Mouse (Mus musculus): ENCODE data around the gene Olfr694. TPM values are rescaled to one million over a fixed set of nuclear protein-coding genes. Genes with fewer than 3 reads are reported as not detected.
"Not testable (repeated sequence)": the region's sequence is repeated elsewhere in the genome, so short reads cannot be mapped to it uniquely, and the experiment has no call there.

The Olfr694 gene
- not detected for total RNA-seq (2021)
- long read RNA-seq, experiment 1 = 0 reads
- long read RNA-seq, experiment 2 = 0 reads

DNA sequence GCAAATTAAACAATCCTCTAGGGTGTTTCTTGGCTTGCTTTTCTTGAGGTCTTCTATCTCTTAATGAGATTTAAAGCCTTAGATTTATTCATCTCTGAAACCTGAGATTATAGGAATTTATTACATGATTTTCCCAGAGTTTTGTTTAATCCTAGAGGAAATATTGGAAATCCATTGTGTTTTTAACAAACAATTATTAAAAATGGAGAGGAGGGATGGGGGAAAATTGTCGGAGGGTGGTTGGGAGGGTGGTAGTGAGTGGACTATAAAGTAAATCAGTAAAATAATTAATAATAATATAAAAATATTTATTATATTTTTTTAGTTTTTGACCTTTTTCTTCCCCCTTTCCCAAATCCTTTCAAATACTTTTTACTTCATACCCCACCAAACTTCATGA, at the start of gene Olfr694:
Olfr694 (minus strand) TSS at position 101 of the 400 bp plus-strand sequence.
- no peak for DNase-seq (ENCODE audit: low spot score in 2 of 2)
- intact Hi-C loops (cut with DNase I) = no loop called here

DNA sequence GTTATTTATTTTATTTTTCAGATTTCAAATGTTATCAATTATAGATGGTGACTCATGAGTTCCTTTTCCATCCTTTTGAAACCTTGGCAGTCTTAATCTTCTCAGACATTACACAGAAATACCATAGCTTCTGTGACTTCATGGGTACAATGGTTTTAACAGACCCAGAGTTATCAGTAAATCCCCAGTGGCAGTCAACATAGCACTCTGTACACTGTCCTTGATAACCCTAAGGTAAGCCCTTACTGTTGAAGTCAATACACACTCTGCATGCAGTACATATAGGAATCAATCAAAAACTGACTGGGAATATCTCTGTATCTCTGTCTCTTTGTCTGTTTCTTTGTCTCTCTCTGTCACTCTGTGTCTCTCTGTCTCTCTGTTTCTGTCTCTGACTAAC, 45.4 kb upstream of the Olfr694 start:
- intact Hi-C loops (cut with DNase I) = no loop called here
- DNase-seq (ENCODE audit: low spot score in 2 of 2) = no peak

- DNase-seq (ENCODE audit: low spot score in 2 of 2) = no peak
- intact Hi-C loops (cut with DNase I) = no loop called here
These were observed 42.1 kb upstream of the Olfr694 start for GRCm38 (mm10) chr7:106733717-106734116.

GRCm38 (mm10) chr7:106725654-106726053, 34.0 kb upstream of the Olfr694 start:
- intact Hi-C loops (cut with DNase I); DNase-seq (ENCODE audit: low spot score in 2 of 2): not testable (repeated sequence)

GRCm38 (mm10) chr7:106716296-106716695, 24.7 kb upstream of the Olfr694 start, which contains the start of gene Olfr695:
TSS of gene Olfr695 (minus strand) at chr7:106716396.
- intact Hi-C loops (cut with DNase I) = no loop called here
- no peak for DNase-seq (ENCODE audit: low spot score in 2 of 2)

- DNase-seq (ENCODE audit: low spot score in 2 of 2) = no peak
- intact Hi-C loops (cut with DNase I) = no loop called here
These were observed 19.8 kb upstream of the Olfr694 start for GRCm38 (mm10) chr7:106711463-106711862.

DNA sequence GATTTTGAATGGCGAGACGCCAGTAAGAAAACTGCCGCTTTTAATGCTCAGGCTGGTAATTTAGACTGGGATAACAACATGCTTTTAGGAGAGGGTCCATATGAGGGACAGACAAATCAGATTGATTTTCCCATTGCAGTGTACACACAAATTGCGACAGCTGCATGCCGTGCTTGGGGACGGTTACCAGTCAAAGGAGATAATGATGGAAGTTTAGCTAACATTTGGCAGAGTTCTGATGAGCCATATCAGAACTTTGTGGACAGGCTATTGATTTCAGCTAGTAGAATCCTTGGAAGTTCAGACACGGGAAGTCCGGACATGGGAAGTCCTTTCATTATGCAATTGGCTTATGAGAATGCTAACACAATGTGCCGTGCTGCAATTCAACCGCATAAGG, 16.1 kb upstream of the Olfr694 start:
- DNase-seq (ENCODE audit: low spot score in 2 of 2); intact Hi-C loops (cut with DNase I): not testable (repeated sequence)

DNA sequence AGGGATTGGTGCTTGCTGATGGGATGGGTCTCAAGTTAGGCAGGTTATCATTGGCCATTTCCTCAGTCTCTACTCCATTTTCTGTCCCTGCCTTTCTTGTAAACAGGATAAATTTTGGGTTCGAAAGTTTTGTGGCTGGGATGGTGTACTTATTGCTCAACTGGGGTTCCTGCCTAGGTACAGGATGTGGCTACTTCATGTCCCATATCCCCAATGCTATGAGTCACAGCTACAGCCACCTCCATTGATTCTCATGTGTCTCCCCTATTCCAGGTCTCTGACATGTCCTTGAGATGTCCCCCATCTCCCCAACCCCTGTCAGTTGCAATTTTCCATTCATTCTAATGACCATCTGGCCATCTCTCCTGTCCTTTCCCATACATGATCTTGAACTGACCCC, 5.3 kb upstream of the Olfr694 start:
- intact Hi-C loops (cut with DNase I) = no loop called here
- DNase-seq (ENCODE audit: low spot score in 2 of 2) = no peak

DNA sequence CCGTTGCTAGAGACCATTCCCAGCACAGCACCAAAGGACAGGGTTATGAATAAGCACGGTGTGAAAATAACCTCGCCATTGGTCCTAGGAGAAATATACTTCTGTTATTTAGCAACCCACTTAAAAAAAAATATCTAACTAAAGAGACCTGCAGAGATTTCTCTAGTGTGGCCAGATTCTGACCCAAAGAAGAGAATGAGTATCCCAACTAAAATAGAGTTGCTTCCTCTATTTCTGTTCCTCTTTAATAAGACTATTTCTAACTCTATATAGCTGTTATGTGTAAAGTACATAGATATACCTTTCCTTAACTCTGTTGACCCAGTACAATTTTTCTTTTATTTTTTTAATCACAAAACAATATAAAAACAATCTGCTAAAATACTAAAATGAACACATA, 1.4 kb upstream of the Olfr694 start:
- DNase-seq (ENCODE audit: low spot score in 2 of 2) = no peak
- intact Hi-C loops (cut with DNase I) = no loop called here

- DNase-seq (ENCODE audit: low spot score in 2 of 2) = no peak
- intact Hi-C loops (cut with DNase I) = no loop called here
These were observed 6.2 kb downstream of the Olfr694 start for GRCm38 (mm10) chr7:106685382-106685781.

- DNase-seq (ENCODE audit: low spot score in 2 of 2) = no peak
- intact Hi-C loops (cut with DNase I) = no loop called here
These were observed 11.1 kb downstream of the Olfr694 start, which contains the start of gene Olfr693 for GRCm38 (mm10) chr7:106680484-106680883. TSS of gene Olfr693 (minus strand) at chr7:106680584.

DNA sequence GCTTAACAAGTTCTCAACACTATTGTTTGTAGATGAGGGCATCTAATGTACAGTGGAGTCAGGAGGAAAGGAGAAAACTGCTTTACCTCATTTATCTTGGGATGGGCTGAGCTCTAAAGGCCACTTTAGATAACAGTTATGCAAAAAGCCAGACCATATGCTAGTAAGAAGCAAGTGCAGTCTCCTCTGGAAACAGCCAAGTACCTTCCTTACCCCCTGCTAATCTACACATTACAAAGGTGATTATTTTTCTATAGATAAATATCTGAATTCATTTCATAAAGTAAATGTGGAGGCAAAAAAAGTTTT, 39.3 kb downstream of the Olfr694 start:
- no peak for DNase-seq (ENCODE audit: low spot score in 2 of 2)
- intact Hi-C loops (cut with DNase I) = no loop called here

DNA sequence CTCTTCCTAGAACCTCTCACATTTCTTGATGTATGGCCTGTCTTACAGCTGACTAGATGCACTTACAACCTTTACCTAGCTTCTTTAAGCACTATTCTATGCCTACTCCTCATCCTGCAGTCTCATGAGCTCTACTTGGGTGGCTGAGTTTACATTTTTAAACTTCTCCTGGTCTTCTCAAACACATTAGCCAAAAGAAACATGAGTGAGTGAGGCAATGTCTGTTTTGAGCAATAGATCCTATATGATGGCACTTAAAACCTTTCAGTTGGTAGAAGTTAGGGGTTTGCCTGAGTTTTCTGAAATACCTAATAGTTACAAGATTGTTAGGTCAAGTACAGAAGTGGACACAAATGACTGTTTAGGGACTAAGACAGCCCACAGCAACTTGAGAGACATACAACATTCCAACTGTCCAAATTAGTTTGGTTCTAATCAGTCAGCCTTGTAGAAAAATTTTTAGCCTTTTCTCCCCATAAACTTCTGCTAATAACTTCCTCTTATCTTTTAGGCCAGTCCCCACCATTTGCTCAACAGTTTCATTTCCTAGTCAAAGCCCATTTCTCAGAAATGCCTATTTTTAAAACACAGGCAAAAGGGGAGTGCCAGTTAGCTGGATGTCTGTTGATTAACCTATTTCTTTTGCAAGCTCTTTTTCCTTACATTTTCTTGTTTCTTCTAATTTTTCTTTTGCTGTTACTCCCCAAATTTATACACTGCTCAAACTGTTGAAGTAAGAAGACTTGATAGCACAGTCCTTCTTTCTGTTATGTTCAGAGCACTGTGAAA, 39.9 kb downstream of the Olfr694 start:
- no peak for DNase-seq (ENCODE audit: low spot score in 2 of 2)
- intact Hi-C loops (cut with DNase I) = no loop called here

- intact Hi-C loops (cut with DNase I) = no loop called here
These were observed 41.8 kb downstream of the Olfr694 start for GRCm38 (mm10) chr7:106649774-106650173.

GRCm38 (mm10) chr7:106645261-106645660, 46.4 kb downstream of the Olfr694 start:
- no peak for DNase-seq (ENCODE audit: low spot score in 2 of 2)
- intact Hi-C loops (cut with DNase I) = no loop called here

More at GRCm38 (mm10) chr7:106649774-106650173, 41.8 kb downstream of the Olfr694 start:
- no peak for DNase-seq (ENCODE audit: low spot score in 2 of 2)

GRCm38 (mm10) chr7:106644222-106644870, 47.3 kb downstream of the Olfr694 start:
- intact Hi-C loops (cut with DNase I) = no loop called here
- DNase-seq (ENCODE audit: low spot score in 2 of 2) = no peak

DNA sequence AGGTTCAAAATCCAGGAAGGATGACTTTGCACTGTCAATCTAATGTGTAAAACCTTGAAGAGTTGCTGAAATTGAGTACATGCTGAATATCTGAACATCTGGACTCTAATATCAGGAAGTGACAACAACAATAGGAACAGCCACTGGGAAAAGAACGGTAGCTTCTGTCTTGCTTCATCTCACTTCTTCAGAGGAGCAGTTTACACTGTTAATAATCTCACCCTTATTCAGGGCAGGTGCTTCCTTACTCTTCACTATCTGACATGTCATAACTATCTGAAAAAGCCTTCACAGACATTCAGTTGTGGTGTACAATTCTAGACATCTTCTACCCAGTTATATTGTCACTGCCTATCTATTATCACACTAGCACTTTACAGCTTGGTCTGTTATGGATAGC, 50.8 kb downstream of the Olfr694 start:
- intact Hi-C loops (cut with DNase I) = no loop called here
- DNase-seq (ENCODE audit: low spot score in 2 of 2) = no peak

GRCm38 (mm10) chr7:106635560-106635959, 56.1 kb downstream of the Olfr694 start:
- intact Hi-C loops (cut with DNase I) = no loop called here
- no peak for DNase-seq (ENCODE audit: low spot score in 2 of 2)

All from left cerebral cortex, postnatal 14 days (tissue).